Mouse (Mus musculus): ENCODE measurements around the gene Ldlrad1.

Gene Ldlrad1

DNA sequence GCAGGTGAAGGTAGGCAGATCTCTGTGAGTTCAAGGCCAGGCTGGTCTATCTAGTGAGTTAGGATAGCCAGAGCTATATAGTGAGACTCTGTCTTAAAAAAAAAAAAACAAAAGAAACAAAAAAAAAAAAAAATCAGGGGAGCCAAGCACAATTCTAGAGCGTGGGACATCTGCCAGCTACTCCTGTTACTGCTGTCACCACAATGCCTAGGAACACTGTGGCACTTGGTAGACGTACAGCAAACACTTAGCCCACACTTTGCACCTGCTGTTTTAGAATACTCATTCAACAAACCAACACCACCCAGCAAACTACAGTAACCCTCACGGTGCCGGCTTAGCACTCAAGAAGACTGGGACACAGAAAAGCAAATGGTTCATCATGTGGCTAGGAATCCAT lies 2.5 kb downstream of the Ldlrad1 start:
- no peak for DNase-seq (ENCODE audit: low read depth, low spot score)

DNA sequence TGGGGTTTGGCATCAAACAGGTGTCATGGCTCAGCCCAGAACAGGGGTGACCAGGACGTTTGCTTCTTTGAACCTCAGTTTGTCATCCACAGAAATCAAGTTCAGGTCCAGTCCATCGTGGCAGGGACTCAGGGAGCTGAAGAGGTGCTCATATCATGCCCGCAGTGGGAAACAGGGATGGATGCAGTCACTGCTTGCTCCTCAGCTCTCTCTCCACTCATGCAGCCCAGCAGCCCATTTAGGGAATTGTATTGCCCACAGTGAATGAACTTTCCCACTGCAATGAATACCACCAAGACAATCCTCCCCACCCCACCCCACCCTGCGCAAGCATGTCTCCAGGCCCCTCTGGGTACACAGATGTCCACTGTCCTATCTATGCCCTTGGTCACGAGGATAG lies 3.0 kb downstream of the Ldlrad1 start:
- no peak for DNase-seq (ENCODE audit: low read depth, low spot score)

DNA sequence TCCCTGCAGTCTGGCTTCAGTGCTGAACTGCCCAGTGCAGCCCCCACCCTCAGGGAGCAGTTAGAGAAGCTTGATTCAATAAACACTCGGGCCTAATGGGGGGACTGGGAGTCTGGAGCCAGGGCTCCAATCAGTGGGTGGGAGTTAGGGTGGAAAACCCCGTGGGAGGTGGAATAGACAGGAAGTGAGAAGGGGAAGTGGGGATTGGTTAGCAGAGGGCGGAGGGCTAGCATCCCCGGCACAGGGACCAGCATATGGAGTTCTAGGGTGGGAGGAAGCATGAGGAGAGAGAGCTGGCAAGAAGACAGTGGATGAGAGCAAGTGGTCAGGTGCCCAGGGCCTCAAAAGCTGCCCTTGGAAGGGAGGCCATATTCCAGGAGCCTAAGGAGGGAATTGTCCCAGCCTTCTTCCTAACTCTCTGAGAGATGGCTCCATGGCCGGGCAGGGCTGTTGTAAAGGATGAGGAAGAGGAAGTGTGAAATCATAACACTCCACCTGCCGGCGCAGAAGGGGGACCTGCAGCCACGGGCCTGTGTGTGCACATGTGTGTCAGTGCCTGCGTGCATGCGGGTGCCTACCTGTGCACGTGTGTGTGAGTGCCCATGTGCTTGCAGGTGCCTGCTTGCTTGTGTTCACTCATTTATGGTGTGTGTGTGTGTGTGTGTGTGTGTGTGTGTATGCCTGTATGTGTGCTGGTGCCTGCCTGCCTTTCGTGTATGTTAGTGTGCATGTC lies 4.5 kb downstream of the Ldlrad1 start:
- no peak for DNase-seq (ENCODE audit: low read depth, low spot score)

DNA sequence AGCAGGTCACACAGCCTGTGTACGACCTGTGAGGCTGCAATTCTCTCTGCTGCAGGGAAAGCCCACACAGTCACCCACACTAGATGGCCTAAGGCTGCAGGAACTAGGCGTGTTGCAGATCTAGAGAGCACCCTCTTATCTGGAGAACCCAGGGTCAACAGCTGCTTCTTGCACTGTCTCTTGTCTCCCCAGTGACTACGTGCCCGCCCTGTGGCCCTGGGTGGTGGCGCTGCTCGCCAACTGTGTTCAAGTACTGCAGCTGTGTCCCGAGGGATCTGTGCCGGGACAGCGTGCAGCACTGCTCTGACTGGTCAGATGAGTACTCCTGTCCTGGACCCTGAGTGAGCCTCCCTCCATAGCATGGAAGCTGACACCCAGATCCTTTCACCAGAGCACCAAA lies 8.6 kb downstream of the Ldlrad1 start:
- DNase-seq (ENCODE audit: low read depth, low spot score) = no peak

DNA sequence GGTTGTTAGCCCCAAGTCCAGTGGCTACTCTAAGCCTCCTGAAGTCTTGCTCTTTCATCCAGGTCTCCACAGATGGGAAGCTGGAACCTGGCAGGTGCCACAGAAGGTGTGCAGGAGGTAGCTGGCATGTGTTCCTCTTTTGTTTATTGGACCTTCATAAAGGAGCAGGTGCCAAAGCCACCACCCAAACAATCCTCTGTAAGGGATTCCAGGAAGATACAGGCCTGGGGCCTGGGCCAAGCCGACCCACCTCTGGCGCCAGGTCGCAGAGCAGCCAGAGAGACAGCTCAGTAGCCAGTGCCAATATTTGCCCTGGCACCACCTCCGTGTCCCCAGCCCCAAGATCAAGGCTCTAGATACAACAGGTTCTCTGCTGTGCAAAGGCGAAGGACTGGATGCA lies 12.5 kb downstream of the Ldlrad1 start:
- no peak for DNase-seq (ENCODE audit: low read depth, low spot score)

DNA sequence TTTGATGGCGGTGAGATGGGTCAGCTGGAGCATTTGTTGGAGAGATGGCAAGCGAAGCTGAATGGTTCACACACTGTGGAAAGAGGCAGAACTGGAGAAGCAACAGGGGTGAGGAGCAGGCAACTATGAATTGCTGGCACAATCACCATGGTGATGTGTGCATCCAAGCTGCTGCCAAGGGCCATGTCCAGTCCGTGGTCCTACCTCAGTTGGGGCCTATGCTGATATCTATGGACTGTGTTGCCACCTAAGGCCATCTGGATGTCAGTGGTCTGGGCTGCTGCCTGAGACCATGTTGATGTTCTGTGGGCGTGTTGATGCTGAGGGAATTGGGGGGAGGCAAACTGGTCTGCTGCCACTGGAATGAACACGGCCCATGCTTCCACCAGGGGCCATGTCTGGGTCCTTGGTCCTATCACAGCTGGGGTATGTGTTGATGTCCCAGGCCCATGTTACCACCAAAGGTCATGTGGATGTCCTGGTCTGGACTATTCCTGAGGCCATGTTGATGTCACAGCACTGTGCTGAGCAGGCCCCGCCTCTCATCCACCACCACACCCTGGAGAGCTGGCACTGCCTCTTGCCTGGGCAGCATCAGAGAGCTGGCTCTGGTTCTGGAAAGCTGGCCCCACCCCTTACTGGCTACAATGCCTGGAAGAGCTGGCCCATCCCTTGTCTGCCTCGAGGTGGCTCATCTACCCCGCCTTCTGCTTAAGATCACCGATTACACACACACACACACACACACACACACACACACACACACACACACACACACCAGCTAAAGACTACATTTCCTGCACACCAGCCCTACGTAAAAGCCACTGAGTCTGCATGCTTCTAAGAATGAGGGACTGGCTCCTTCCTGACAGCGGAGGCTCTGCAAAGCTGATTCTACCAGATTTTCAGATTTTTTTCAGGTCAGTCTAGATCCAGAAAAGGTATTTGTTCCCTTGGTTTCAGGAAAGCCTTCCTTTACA lies 14.5 kb downstream of the Ldlrad1 start:
- peak; percentile 60 for DNase-seq (ENCODE audit: low read depth, low spot score)

DNA sequence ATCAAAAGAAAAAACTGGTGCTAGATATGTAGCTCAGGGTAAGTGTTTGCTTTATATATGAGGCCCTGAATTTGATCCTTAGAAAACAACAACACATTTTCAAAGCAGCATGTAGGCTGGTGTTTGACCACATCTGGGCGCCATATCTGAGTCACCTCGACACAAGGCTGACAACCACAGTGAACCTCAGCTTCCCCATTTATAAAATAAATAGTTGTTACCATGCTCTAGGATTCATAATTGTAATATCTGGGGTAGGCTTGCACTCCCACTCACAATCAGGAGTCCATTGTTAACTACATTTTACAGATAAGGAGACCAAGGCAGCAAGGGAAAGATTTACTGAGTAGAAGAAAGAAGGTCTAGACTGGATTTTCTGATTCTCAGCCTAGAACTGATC lies 17.3 kb downstream of the Ldlrad1 start:
- DNase-seq (ENCODE audit: low read depth, low spot score) = no peak

DNA sequence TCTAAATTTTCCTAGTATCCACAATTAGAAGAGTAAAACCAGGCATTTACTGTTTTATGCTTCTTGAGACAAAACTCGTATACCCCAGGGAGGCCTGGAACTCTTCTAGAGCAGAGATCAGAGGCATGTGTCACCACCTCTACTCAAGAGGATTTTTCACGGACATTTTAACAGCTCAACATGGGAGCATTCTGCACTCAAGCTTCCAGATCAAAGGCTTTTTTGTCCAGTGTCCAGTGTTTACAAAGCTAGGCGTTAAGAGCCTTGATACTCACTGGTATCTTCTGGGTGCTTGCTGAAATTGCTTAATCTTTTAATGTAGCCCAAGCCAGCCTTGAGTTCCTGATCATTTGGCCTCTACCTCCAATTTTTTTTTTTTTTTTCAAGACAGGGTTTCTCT lies 23.2 kb downstream of the Ldlrad1 start:
- DNase-seq (ENCODE audit: low read depth, low spot score) = no peak

DNA sequence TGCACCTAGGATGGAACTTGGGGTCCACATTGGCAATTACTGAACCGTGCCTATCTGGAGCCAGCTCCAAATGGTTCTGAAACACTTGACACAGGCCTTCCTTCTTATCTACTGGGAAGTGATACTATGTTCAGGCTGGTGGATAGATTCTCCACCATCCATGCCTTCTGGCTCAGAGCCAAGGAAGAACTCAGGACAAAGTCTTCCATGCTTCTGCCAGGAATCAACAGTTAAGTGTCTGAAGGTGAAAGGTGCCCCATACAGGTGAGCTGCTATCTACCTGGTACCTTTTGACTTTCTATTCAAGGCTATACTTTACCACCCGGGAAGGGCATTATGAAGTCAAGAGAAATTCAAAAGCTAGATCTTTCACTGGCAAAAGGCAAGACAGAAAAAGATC lies 29.3 kb downstream of the Ldlrad1 start:
- DNase-seq (ENCODE audit: low read depth, low spot score) = no peak

DNA sequence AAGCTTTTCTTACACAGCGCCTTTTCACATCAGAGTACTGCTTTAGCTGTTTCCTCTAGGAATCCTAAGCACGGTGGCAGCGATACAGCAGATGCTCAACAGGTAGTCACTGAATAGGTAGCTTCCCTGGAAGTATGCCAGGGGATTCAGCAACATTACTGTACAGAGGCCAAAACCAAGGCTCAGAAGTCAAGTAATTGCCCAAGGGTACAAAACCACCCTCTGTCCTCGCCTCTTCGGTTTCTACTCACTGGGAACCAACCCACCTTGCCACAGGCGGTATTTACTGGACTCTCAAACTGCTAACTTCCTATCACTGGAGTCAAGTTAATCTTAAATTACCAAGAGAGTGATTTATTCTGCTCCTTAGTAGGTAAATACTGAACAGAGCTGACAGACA lies 31.2 kb downstream of the Ldlrad1 start:
- no peak for DNase-seq (ENCODE audit: low read depth, low spot score)

DNA sequence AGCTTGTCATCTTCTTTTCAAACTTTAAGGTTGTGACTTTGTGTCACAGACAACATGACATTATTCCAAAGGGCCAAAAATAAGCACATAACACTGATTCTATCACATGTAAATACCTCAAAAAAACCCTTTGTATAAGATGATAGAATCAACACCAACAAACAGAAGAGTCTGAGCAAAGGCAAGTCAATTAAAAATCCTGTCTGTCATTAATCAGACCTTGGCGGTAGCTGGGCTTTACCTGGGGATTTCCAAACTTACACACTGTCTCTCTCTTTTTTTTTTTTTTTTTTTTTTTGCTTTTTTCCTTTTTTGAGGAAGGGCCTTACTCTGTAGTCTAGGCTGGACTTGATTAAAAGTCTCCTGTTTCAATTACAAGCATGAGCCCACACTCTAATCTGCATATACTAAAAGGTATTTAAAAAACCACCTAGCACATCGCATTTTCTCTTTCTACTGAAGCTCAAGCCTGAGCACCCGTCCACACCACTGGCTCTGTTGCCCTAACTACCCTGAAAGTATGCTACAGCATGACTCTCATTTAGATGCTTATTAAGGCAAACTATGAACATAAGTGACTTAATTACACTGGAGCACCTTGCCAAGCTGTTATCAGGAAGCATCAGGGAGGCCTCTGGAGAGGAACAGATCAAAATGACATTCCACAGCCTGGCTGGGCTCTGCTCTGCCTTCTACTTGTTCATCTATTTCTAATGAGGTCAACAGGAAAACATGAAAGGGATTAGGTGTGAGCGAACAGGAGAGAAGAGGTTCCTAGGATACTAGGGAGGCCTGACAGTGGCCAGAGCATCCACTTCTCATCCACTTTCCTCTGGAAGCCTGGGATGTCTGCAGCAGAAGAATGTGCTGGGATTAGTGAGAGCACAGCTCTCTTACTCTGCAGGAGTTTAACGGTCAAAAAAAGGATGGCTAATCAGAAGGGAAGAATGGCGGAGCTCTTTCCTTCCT lies 34.7 kb downstream of the Ldlrad1 start:
- DNase-seq (ENCODE audit: low read depth, low spot score) = peak; percentile 46

DNA sequence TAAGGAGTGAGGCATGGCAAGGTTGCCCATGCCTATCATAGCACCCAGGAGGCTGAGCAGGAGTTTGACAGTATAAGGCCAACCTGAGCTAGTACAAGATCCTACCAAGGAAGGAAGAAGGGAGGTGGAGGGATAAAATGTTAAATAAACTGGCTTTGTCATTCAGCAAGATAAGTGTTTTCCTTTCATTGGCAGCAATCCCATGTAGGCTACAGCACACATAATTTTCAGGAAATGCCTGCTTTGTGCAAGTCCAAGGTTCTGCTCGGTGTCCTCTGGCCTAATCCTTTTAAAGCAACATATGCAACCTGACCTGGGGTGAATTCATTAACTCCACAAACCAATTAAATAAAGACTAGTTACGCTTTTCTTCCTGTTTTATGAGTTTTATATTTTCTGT lies 36.4 kb downstream of the Ldlrad1 start:
- DNase-seq (ENCODE audit: low read depth, low spot score) = no peak

DNA sequence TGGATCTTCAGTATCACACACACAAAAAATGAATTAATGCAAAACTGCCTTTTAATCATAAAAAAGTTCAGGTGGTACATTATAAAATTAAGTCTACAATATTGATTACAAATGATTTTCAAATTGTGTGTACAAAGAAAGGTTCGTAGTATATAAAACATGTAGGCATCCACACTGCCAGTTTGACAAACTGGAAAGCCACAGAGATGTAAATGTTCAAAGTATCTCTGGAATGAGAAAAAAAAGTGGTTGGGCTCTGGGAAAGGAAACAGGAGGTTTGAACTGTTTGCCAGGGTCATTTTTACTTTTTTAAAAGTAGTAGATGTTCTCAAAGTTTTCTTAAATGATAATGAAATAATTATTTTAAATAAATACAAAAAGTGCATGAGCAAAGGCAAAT lies 37.1 kb downstream of the Ldlrad1 start:
- DNase-seq (ENCODE audit: low read depth, low spot score) = no peak

DNA sequence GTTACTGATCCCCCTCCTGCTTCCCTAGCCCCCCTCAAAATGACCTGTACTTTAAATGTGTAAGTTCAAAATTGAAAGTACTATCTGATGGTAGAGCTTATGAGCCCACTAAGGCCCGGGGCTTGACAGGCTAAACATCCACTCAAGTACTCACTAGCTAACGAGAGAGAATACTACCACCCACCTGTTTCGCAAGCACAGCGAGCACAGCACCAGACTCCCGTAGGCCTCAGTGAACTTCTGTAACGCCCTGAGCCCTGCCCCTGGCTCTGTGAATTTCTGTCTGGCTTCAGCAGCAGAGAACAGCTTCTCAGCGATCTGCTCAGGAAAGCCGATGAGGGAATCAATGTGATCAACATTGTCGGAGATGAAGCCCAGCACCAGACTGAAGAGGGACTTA lies 38.1 kb downstream of the Ldlrad1 start:
- DNase-seq (ENCODE audit: low read depth, low spot score) = no peak

DNA sequence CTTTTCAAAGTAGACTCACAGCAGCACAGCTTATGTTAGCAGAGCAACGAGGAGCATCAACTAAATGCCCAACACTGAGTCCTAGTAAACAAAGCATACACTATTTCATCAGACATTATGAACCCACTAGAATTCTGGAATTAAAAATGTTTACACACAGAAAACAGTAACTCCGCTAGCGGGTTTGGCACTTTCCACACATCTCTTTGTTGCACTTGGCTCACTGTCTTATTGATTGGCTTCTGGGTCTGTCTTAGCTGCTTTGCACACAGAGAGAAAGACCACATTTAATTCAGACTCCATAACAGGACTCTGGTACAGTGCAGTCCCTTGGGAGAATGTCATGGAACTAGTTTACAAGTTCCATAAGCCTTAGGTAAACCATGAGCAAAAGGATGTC lies 39.1 kb downstream of the Ldlrad1 start:
- DNase-seq (ENCODE audit: low read depth, low spot score) = no peak

DNA sequence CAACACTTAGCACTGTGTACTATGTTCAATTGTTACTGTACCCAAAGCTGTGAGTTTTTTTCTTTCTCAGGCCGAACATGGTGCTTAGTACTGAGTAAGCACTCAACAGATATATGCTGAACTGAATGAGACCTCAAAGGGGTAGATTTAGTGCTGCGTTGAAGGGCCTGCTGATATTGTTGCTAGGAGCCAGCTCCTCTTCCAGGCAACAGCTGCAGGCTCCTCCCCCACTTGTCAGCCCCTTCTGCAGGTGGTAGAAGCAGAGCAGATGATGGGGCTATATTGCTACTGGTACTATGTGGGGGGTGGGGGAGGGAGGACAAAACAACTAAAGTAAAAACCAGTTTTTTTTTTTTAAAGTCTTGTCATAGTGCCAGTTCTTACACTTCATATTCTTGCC lies 40.5 kb downstream of the Ldlrad1 start:
- no peak for DNase-seq (ENCODE audit: low read depth, low spot score)

DNA sequence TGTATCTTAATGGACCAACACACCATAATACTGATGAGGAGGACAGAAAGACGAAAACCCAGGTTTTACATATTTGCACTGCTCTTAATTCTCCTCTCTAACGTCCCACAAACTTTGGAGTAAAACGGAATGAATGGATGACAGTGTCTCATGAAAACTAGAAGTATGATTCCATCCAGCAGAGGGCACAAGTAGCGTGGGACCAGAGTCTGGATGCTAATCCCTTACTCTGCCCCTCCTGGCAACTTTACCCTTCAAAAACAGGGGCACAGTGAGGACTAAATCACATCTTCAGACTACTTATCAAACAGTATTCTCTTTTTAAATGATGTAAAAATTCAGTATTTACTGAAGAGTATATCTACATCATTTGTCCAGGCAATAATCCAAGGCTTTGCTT lies 41.5 kb downstream of the Ldlrad1 start:
- peak; percentile 74 for DNase-seq (ENCODE audit: low read depth, low spot score)

DNA sequence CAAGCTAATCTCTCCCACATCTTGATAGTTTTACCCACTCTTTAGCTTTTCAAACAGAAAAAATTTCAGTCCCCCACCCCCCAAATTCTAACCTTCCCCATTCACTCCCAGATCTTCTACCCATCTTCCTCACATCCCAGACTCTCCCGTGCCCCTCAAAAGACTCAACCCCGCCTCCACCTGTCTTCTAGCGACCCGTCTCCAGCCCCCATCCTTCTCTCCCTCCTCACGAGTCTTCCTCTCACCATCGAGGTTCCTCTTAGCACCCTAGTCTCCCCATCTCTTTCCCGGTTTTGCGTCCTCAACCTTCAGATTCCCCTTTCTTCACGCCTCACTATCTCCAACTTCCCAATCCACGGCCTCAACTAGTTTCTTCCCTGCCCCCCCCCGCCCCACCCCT lies 43.5 kb downstream of the Ldlrad1 start:
- no peak for DNase-seq (ENCODE audit: low read depth, low spot score)

DNA sequence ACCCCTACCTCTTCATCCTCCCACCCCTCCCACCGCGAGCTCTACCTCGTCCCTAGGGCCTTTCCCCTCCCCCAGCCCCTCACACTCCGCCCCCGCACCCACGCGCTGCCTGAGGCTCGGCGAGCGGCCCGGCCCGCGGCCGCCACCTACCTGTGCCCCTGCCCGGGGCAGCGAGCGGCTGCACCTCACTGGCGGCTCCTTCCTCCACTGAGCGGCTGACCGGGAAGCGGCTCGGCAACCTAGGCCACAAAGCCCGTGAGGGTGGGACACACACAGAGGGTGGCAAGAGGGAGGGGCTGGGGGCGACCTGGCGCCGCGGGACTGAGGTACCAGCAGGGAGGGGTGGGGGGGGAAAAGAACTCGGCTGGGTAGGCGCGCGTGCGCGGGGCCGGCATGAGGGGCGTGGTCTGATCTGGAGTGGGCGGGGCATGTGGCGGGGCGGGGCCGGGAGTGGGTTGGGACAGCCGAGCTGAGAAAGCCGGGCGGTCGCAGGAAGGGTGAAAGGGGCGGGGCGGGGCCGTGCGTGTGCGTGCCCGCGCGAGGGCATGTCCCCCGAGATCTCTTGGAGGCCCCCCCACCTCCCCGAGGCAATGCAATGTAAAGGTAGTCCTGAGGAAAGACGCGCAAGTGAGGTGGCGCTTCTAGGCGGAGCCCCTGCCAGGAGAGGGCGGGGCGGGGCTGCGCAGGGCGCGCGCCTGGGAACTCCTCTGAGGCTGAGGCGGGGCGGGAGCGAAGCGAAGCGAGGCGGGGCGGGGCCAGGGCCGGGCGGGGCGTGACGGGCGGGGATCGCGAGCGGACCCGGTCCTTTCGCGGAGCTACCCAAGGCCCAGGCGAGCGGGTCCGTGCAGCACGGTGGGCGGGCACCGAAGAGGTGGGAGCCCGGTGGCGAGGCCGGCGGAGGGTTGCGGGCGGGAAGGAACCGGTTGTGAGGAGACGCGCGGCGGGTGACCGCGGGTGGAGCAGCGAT lies 44.4 kb downstream of the Ldlrad1 start, which contains the start of the genes Lrrc42 and Hspb11:
TSS of gene Lrrc42 (minus strand) at position 408 of the 967 bp plus-strand sequence.
TSS of gene Hspb11 (plus strand) at position 469 of the 967 bp plus-strand sequence.
- DNase-seq (ENCODE audit: low read depth, low spot score) = peak; percentile 99

DNA sequence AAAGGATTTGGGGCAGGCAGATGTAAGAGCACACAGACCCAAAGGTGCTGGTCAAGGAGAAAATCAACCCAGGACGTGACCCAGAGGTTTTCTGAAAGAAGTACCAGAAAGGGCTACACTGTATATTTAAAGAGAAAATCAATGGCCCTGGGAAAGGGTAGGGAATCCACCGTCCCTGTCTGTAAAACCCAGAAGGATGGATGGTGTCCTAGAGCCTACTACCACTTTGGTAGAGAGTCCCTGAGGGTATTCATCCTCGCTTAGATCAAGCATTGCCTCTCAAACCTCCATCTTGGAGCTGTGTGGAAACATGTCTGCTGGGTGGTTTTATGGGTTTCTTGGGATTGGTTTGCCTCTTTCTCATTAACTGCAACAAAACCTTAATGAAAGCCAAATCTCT lies 45.4 kb downstream of the Ldlrad1 start:
- DNase-seq (ENCODE audit: low read depth, low spot score) = no peak

All from CD4-positive, CD25-positive, alpha-beta regulatory T cell, adult 2 months (primary cell).